Mouse (Mus musculus) adipocyte (in vitro differentiated cells): ENCODE measurements at regions not wholly inside any gene's neighbourhood (a gene's known extent, or its start where the extent isn't known, plus 50 kb on each side); places are given as distances from the start of the nearest gene placed in this dataset.
A peak's percentile ranks its signal among the peaks of the same experiment; 100 is the strongest.

ENCODE experiments used
- DNase-seq: peaks from one replicate; pipeline ENCODE4 v3.0.0-alpha.2; 2016; ENCODE audit warnings: low spot score

- DNase-seq = no peak
These were observed 338.9 kb upstream of the Ptbp2 start for GRCm38 (mm10) chr3:120123155-120123554.

- no peak for DNase-seq
These were observed 299.1 kb upstream of the Ptbp2 start for GRCm38 (mm10) chr3:120083171-120083932.

GRCm38 (mm10) chr3:120073528-120073927 is 289.3 kb upstream of the Ptbp2 start:
- DNase-seq = peak; percentile 6

GRCm38 (mm10) chr3:120065714-120066113 is 281.4 kb upstream of the Ptbp2 start:
- DNase-seq = no peak

- DNase-seq = peak; percentile 16
These were observed 280.7 kb upstream of the Ptbp2 start for GRCm38 (mm10) chr3:120064854-120065480.

- DNase-seq = no peak
These were observed 278.0 kb upstream of the Ptbp2 start for GRCm38 (mm10) chr3:120062264-120062663.

- no peak for DNase-seq
These were observed 275.7 kb upstream of the Ptbp2 start for GRCm38 (mm10) chr3:120059959-120060358.

GRCm38 (mm10) chr3:120055216-120056154 is 271.2 kb upstream of the Ptbp2 start:
- no peak for DNase-seq

GRCm38 (mm10) chr3:120047238-120047637 is 263.0 kb upstream of the Ptbp2 start:
- no peak for DNase-seq

GRCm38 (mm10) chr3:120037526-120037925 is 253.3 kb upstream of the Ptbp2 start:
- DNase-seq = no peak

- DNase-seq = no peak
These were observed 235.8 kb upstream of the Ptbp2 start for GRCm38 (mm10) chr3:120019826-120020683.

GRCm38 (mm10) chr3:120015376-120015775 is 231.1 kb upstream of the Ptbp2 start:
- DNase-seq = no peak

- DNase-seq = no peak
These were observed 227.6 kb upstream of the Ptbp2 start for GRCm38 (mm10) chr3:120011861-120012260.

GRCm38 (mm10) chr3:120008110-120008509 is 223.8 kb upstream of the Ptbp2 start:
- no peak for DNase-seq

GRCm38 (mm10) chr3:120004588-120004987 is 220.3 kb upstream of the Ptbp2 start:
- DNase-seq = no peak

GRCm38 (mm10) chr3:120000281-120000680 is 216.0 kb upstream of the Ptbp2 start:
- peak; percentile 90 for DNase-seq

GRCm38 (mm10) chr3:119996258-119996988 is 212.2 kb upstream of the Ptbp2 start:
- DNase-seq = no peak

GRCm38 (mm10) chr3:119995781-119996180 is 211.5 kb upstream of the Ptbp2 start:
- DNase-seq = peak; percentile 90

- no peak for DNase-seq
These were observed 203.1 kb upstream of the Ptbp2 start for GRCm38 (mm10) chr3:119987245-119987852.

- DNase-seq = no peak
These were observed 193.1 kb upstream of the Ptbp2 start for GRCm38 (mm10) chr3:119977349-119977748.
